Mouse (Mus musculus) liver, embryonic 14.5 days (tissue): ENCODE measurements around the gene Gm49384.

Source experiments
- CTCF ChIP-seq: IDR thresholded peaks from 2 replicates; pipeline ENCODE4 v1.5.1; 2016; ENCODE audit warnings: antibody characterized with exemption, low read depth, control low read depth
- EP300 ChIP-seq: IDR thresholded peaks from 2 replicates; pipeline ENCODE4 v1.6.1; 2016; ENCODE audit warnings: antibody characterized with exemption, low read depth

DNA sequence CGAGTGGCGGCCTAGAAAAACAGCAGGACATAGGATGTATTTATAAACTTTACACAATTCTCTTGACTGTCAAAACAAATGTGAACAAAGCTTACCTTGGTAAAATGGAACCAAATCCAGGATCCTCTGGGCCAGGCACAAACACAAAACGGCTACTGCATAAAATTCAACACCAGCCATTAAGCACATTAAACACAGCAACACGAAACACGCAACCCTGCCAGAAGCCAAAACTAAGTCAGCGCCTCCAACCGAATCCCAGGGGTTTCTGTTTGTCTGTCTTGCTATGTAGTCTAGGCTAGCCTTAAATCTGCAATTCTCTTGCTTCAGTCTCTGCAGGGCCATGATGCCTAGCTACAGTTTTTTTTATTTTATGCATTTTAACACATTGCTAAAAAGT is 3.9 kb upstream of the Gm49384 start:
- TF ChIP-seq EP300 (no peak), CTCF (no peak)
